Mouse (Mus musculus) CH12.LX (cell line): Measurements from ENCODE around the gene A830031A19Rik. TPM values are rescaled to one million over a fixed set of nuclear protein-coding genes. Genes with fewer than 3 reads are reported as not detected.

Source experiments
- DNase-seq: peaks from one replicate; pipeline ENCODE4 v3.0.0-alpha.2; 2013; ENCODE audit errors: extremely low read depth
- H3K27ac ChIP-seq: 2 replicates; pipeline ENCODE4 v1.5.1; 2012; ENCODE audit warnings: low read depth, mild to moderate bottlenecking, control low read depth, moderate library complexity; ENCODE audit not compliant: insufficient read depth
- H3K27me3 ChIP-seq: replicated peaks from 2 replicates; pipeline ENCODE3; 2012; ENCODE audit warnings: inconsistent platforms
- H3K36me3 ChIP-seq, 2 experiments: replicated peaks in 1 of 2; 2 replicates each; pipeline versions ENCODE3 to v1.6.1; 2012; ENCODE audit warnings: inconsistent platforms in 1 of 2, low read length in 1 of 2, mild to moderate bottlenecking in 1 of 2, mixed read lengths in 1 of 2, moderate library complexity in 1 of 2; ENCODE audit not compliant: control insufficient read depth in 1 of 2, insufficient read depth in 1 of 2
- H3K4me1 ChIP-seq, 2 experiments: 2 replicates each; pipeline ENCODE4 v1.6.1; 2012; ENCODE audit warnings: inconsistent platforms in 1 of 2, moderate library complexity in 1 of 2; ENCODE audit not compliant: insufficient read depth in 2 of 2, control insufficient read depth in 1 of 2
- H3K4me2 ChIP-seq: 2 replicates; pipeline ENCODE4 v1.6.1; 2012; ENCODE audit warnings: low read depth, mild to moderate bottlenecking, control low read depth; ENCODE audit not compliant: poor library complexity, insufficient read depth, severe bottlenecking
- H3K4me3 ChIP-seq, 3 experiments: fragments of 150-350 bp in 1 of 3; sonication (generic) in 1 of 3; replicated peaks in 1 of 3; 2 replicates each; pipeline versions ENCODE3 to v1.5.1; 2011 to 2012; ENCODE audit warnings: low read depth in 2 of 3, low read length in 2 of 3, mild to moderate bottlenecking in 2 of 3, moderate library complexity in 2 of 3, control low read depth in 1 of 3, improper control_type of control experiment in 1 of 3, inconsistent platforms in 1 of 3, mixed read lengths in 1 of 3; ENCODE audit not compliant: poor library complexity in 1 of 3
- H3K79me2 ChIP-seq: replicated peaks from 2 replicates; pipeline ENCODE4 v1.6.1; 2012; ENCODE audit warnings: mild to moderate bottlenecking, moderate library complexity; ENCODE audit not compliant: control insufficient read depth, poor library complexity, insufficient read depth, severe bottlenecking; ENCODE audit errors: extremely low read depth
- H3K9ac ChIP-seq: 2 replicates; pipeline ENCODE4 v1.6.1; 2012; ENCODE audit warnings: low read depth, mild to moderate bottlenecking, control low read depth, moderate library complexity; ENCODE audit not compliant: insufficient read depth
- H3K9me3 ChIP-seq: replicated peaks from 2 replicates; pipeline ENCODE3; 2012; ENCODE audit warnings: low read length, inconsistent platforms, mixed read lengths
- BHLHE40 ChIP-seq: IDR thresholded peaks from 2 replicates; pipeline ENCODE4 v1.6.1; 2011; ENCODE audit warnings: mild to moderate bottlenecking, low read depth, low read length, improper control_type of control experiment
- CTCF ChIP-seq, 2 experiments: IDR thresholded peaks in 1 of 2; conservative IDR thresholded peaks in 1 of 2; 2 replicates each; pipeline ENCODE4 v1.5.1; 2011 to 2012; ENCODE audit warnings: low read depth in 2 of 2, low read length in 2 of 2, improper control_type of control experiment in 1 of 2, inconsistent platforms in 1 of 2, mild to moderate bottlenecking in 1 of 2, moderate library complexity in 1 of 2
- ETS1 ChIP-seq: conservative IDR thresholded peaks from 2 replicates; pipeline ENCODE4 v1.6.1; 2012; ENCODE audit warnings: low read depth, mild to moderate bottlenecking, inconsistent platforms, low read length, improper control_type of control experiment, moderate library complexity
- GABPA ChIP-seq: IDR thresholded peaks from 2 replicates; pipeline ENCODE4 v1.6.1; 2012; ENCODE audit warnings: low read depth, low read length, improper control_type of control experiment, inconsistent platforms; ENCODE audit not compliant: insufficient replicate concordance
- HCFC1 ChIP-seq: IDR thresholded peaks from 2 replicates; pipeline ENCODE4 v1.6.1; 2012; ENCODE audit warnings: low read depth, mild to moderate bottlenecking, inconsistent platforms, low read length, improper control_type of control experiment
- IRF4 ChIP-seq: IDR thresholded peaks from 2 replicates; pipeline ENCODE4 v1.6.1; 2014; ENCODE audit warnings: low read depth, mild to moderate bottlenecking, inconsistent platforms, low read length, improper control_type of control experiment
- JUN ChIP-seq: IDR thresholded peaks from 2 replicates; pipeline ENCODE4 v1.6.1; 2011; ENCODE audit warnings: low read depth, mild to moderate bottlenecking, low read length, improper control_type of control experiment, moderate library complexity; ENCODE audit not compliant: insufficient read depth
- JUND ChIP-seq: conservative IDR thresholded peaks from 2 replicates; pipeline ENCODE4 v1.6.1; 2011; ENCODE audit warnings: low read depth, low read length, improper control_type of control experiment
- KAT2A ChIP-seq: IDR thresholded peaks from 2 replicates; pipeline ENCODE4 v1.6.1; 2012; ENCODE audit warnings: low read length, improper control_type of control experiment, inconsistent platforms; ENCODE audit not compliant: insufficient replicate concordance
- MAZ ChIP-seq: IDR thresholded peaks from 2 replicates; pipeline ENCODE4 v1.6.1; 2012; ENCODE audit warnings: low read depth, mild to moderate bottlenecking, inconsistent platforms, low read length, improper control_type of control experiment, moderate library complexity
- MEF2A ChIP-seq: IDR thresholded peaks from 2 replicates; pipeline ENCODE4 v1.6.1; 2014; ENCODE audit warnings: low read depth, mild to moderate bottlenecking, inconsistent platforms, low read length, improper control_type of control experiment, borderline replicate concordance
- NELFE ChIP-seq: IDR thresholded peaks from 2 replicates; pipeline ENCODE4 v1.6.1; 2011; ENCODE audit warnings: low read depth, low read length, improper control_type of control experiment
- RCOR1 ChIP-seq: conservative IDR thresholded peaks from 2 replicates; pipeline ENCODE4 v1.6.1; 2012; ENCODE audit warnings: low read depth, mild to moderate bottlenecking, inconsistent platforms, low read length, improper control_type of control experiment
- SIN3A ChIP-seq: IDR thresholded peaks from 2 replicates; pipeline ENCODE4 v1.6.1; 2012; ENCODE audit warnings: low read length, improper control_type of control experiment, inconsistent platforms
- SMC3 ChIP-seq: IDR thresholded peaks from 2 replicates; pipeline ENCODE4 v1.6.1; 2011; ENCODE audit warnings: low read depth, low read length, improper control_type of control experiment
- UBTF ChIP-seq: IDR thresholded peaks from 2 replicates; pipeline ENCODE4 v1.6.1; 2012; ENCODE audit warnings: low read depth, mild to moderate bottlenecking, inconsistent platforms, low read length, improper control_type of control experiment, moderate library complexity
- USF2 ChIP-seq: conservative IDR thresholded peaks from 2 replicates; pipeline ENCODE4 v1.6.1; 2011; ENCODE audit warnings: low read depth, low read length, improper control_type of control experiment
- ZC3H11A ChIP-seq: IDR thresholded peaks from 2 replicates; pipeline ENCODE4 v1.6.1; 2012; ENCODE audit warnings: low read depth, mild to moderate bottlenecking, inconsistent platforms, low read length, improper control_type of control experiment
- ZKSCAN1 ChIP-seq: IDR thresholded peaks from 2 replicates; pipeline ENCODE4 v1.6.1; 2012; ENCODE audit warnings: low read depth, inconsistent platforms, low read length, improper control_type of control experiment, borderline replicate concordance
- ZMIZ1 ChIP-seq: IDR thresholded peaks from 2 replicates; pipeline ENCODE4 v1.6.1; 2012; ENCODE audit warnings: low read depth, mild to moderate bottlenecking, inconsistent platforms, low read length, improper control_type of control experiment
- ZNF384 ChIP-seq: IDR thresholded peaks from 2 replicates; pipeline ENCODE4 v1.6.1; 2012; ENCODE audit warnings: low read depth, low read length, improper control_type of control experiment, inconsistent platforms
- dilution Hi-C: fragments of 300-500 bp; cut with MboI; formaldehyde crosslinking; loops from 2 replicates; pipeline ENCODE4 v1.14.3; 2020; ENCODE audit warnings: low sequenced_read_pairs; ENCODE audit not compliant: extremely low pct_unique_long_range_greater_than_20kb, extremely low pct_ligation_motif_present
- in situ Hi-C: fragments of 300-500 bp; cut with MboI; formaldehyde crosslinking; loops from 3 replicates; pipeline ENCODE4 v1.14.3; 2019; ENCODE audit warnings: low sequenced_read_pairs, low pct_ligation_motif_present, low pct_unique_long_range_greater_than_20kb, mixed read lengths
- polyA plus RNA-seq: library from polyadenylated mRNA; unstranded; fragments of >175 nt; gene quantifications from 2 replicates; pipeline ENCODE4 v1.2.1, GENCODE M21; 2012; ENCODE audit warnings: low read depth; ENCODE audit not compliant: insufficient read length
- total RNA-seq, 2 experiments: library from RNA; depleted of rRNA; stranded (reverse); fragments of 300-350 nt in 1 of 2; fragments of >200 nt in 1 of 2; gene quantifications; 2 replicates each; pipeline ENCODE4 v1.2.3; 2012 to 2014

A830031A19Rik gene
- total and polyA plus RNA-seq, 3 experiments, result not detected

- H3K4me3 ChIP-seq, result no peak overlapping the region
- H3K9me3 ChIP-seq, result no peaks in the 10 kb centered on the region
- dilution Hi-C loops, result no loop called here
- H3K9ac ChIP-seq, result no peak overlapping the region
- TF ChIP-seq ETS1, result no peak
- no peak for TF ChIP-seq UBTF
- no peak for TF ChIP-seq SMC3
- no peak for TF ChIP-seq CTCF (conservative IDR thresholded peaks at IDR 0.05 in 1 of 2, IDR thresholded peaks at IDR 0.05 in 1 of 2; ENCODE audit: low read depth in 2 of 2, low read length in 2 of 2)
- no peak for TF ChIP-seq MEF2A
- TF ChIP-seq ZMIZ1, result no peak
- no peak for TF ChIP-seq MAZ
- TF ChIP-seq ZKSCAN1, result no peak
- no peak for TF ChIP-seq KAT2A
- TF ChIP-seq GABPA, result no peak
- TF ChIP-seq NELFE, result no peak
- TF ChIP-seq ZNF384, result no peak
- in situ Hi-C loops, result no loop called here
- no peak overlapping the region for H3K4me2 ChIP-seq
- H3K36me3 ChIP-seq, result no peaks in the 10 kb centered on the region
- no peaks in the 10 kb centered on the region for H3K27me3 ChIP-seq
- DNase-seq, result no peak
- H3K79me2 ChIP-seq, result no peaks in the 10 kb centered on the region
- no peak overlapping the region for H3K27ac ChIP-seq
- H3K4me1 ChIP-seq, result peaks cover 2 to 17% of the 10 kb centered on the region in 2 experiments; a peak in 2 of 4 replicates
Measured at GRCm38 (mm10) chr11:24014642-24015041, 60.2 kb downstream of the A830031A19Rik start.

GRCm38 (mm10) chr11:24012301-24012700 is 62.6 kb downstream of the A830031A19Rik start:
- dilution Hi-C loops, result no loop called here

GRCm38 (mm10) chr11:24008976-24009375 is 65.9 kb downstream of the A830031A19Rik start:
- H3K27me3 ChIP-seq, result no peaks in the 10 kb centered on the region
- no peaks in the 10 kb centered on the region for H3K9me3 ChIP-seq
- no peak overlapping the region for H3K4me2 ChIP-seq
- H3K36me3 ChIP-seq, result no peaks in the 10 kb centered on the region
- H3K4me3 ChIP-seq, result no peak overlapping the region
- in situ Hi-C loops, result no loop called here
- TF ChIP-seq UBTF (no peak), ZKSCAN1 (no peak), ZC3H11A (no peak), ZMIZ1 (no peak), MEF2A (no peak), HCFC1 (no peak), KAT2A (no peak), IRF4 (no peak), USF2 (no peak), JUN (no peak)
- no peaks in the 10 kb centered on the region for H3K4me1 ChIP-seq
- H3K79me2 ChIP-seq, result no peaks in the 10 kb centered on the region
- H3K9ac ChIP-seq, result no peak overlapping the region
- no peak for DNase-seq
- dilution Hi-C loops, result no loop called here
- H3K27ac ChIP-seq, result no peak overlapping the region

More at GRCm38 (mm10) chr11:24012301-24012700, 62.6 kb downstream of the A830031A19Rik start:
- Histone ChIP-seq H3K4me2 (no peak overlapping the region), H3K36me3 (no peaks in the 10 kb centered on the region), H3K9me3 (no peaks in the 10 kb centered on the region), H3K4me1 (no peaks in the 10 kb centered on the region; a peak in 1 of 4 replicates), H3K27me3 (no peaks in the 10 kb centered on the region), H3K4me3 (no peak overlapping the region), H3K9ac (no peak overlapping the region), H3K27ac (no peak overlapping the region), H3K79me2 (no peaks in the 10 kb centered on the region)
- no peak for DNase-seq
- in situ Hi-C loops, result no loop called here
- TF ChIP-seq BHLHE40 (no peak), SIN3A (no peak), JUND (no peak), RCOR1 (no peak), GABPA (no peak), ZKSCAN1 (no peak)
